Mouse (Mus musculus): ENCODE results near the gene Tmem116.

Gene Tmem116

DNA sequence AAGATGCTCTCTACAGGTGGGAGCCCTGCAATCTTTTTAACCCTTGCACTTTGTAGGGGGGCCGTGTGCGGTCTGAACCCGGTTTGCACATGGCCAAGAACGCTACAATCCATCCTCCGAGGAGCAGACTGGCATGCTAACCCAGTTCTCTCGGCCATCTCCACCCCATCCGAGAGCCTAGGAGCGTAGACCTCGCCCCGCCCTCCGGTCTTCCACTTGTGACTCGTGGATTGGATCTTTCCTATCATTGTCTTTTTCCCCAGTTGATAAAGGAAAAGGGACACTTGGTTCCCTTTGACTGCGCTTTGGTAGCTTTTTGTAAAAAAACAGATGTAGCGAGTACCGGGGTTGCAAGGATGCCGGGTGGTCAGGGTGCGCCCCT is at the start of gene Tmem116:
Gene Tmem116 (plus strand): TSS at position 250 of the 382 bp plus-strand sequence.
- no peak for DNase-seq (ENCODE audit: low spot score)

DNA sequence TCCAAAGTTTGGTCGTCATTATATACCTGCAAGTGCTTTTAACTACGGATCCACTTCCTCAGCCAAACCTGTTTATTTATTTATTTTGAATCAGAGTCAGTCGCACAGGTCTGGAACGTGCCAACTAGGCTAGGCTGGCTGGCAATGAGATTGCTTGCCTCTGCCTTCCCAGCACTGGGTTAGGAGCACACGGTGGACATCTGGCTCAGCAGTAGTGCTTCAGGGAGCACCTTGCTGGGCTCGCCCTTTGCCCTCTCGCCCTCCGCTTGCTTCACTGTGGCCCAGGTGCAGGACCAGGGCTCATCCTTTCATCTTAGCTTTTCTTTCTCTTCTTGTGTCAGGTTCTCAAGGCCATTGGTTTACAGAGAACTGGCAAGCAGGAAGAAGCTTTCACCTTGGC is 43.8 kb upstream of the Tmem116 start:
- DNase-seq (ENCODE audit: low spot score) = no peak

DNA sequence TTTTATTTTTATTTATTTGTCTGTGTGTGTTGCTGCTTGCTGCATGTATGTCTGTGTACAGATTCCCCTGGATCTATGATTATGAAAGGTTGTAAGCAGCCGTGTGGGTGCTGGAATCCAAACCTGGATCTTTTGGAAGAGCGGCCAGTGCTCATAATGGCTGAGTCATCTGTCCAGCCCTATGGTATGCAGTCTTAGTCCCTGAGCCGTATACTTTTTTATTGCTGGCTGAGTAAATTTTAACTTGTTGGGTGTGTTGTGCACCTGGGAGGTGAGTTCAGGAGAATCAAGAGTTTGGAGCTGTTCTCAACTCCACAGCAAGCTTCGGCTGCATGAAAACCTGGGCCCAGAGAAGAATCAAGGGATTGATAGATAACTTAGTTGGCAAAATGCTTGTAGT is 40.7 kb upstream of the Tmem116 start:
- DNase-seq (ENCODE audit: low spot score) = no peak

DNA sequence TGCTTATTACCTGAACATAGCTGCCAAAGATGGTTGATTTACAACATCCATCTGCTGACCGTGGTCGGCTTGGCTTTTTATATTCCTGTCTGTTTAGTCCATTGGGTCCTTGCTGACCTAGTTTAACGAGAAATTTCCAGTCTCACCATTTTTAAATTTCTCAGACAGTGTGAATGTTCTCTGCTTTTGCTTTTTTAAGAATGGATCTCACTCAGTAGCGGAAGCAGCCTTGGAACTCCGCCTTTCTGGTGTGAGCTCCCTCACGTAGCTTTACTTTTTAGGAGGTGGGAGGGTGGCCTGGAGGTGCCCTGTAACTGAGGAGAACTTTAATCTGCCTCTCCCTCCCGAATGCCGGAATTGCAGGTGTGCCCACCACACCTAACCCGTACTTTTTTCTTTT is 31.0 kb upstream of the Tmem116 start:
- DNase-seq (ENCODE audit: low spot score) = no peak

DNA sequence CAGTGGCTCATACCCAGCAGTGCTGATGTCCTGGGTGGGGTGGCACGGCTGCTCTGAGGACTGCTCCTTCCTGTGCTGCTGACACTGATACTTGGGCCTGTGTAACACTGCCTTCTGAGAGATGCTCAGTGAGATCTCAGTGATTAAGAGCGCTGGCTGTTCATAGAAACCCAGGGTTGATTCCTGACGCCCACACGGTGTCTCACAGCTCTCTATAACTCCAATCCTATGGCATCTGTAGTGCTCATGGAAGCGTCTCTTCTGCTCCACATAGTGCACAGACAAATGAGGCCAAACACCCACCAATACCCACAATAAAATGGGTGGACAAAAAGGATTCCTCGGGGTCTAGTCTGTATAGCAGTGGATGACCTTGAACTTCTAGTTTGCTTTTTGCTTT is 28.9 kb upstream of the Tmem116 start:
- no peak for DNase-seq (ENCODE audit: low spot score)

DNA sequence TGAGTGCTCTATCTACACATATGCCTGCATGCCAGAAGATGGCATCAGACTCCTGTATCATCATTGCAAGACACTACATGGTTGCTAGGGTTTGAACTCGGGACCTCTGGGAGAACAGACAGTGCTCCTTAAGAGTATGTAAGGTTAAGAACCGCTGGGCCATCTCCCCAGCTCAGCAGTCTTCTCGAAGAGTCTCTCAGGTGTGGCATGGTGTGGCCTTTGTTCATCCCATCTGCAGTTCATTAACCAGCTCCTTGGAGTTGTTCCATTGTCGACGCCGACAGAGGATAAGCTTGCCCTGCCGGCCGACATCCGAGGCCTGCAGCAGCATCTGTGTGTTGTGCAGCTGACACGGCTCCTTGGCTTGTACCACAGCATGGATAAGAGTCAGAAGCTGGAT is 28.4 kb upstream of the Tmem116 start:
- DNase-seq (ENCODE audit: low spot score) = no peak

DNA sequence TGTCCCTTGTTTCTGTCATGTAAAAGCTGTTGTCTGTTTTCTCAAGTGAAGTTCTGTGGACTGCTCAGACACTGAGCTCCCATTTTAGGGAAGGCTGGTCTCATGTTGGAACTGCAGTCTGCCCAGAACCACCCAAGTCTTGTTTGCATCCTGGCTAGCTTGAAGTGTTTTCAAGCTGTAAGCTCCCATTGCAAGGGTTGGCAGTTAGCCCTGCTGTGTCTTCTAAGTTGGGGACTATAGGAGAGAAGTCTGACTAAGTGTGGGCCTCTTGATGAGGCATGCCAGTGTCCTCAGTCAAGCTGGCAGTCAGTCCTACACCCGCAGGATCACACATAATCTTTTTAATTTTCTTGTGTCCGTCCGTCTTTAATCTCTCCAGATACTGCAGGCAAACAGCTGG is 22.7 kb upstream of the Tmem116 start:
- DNase-seq (ENCODE audit: low spot score) = no peak

DNA sequence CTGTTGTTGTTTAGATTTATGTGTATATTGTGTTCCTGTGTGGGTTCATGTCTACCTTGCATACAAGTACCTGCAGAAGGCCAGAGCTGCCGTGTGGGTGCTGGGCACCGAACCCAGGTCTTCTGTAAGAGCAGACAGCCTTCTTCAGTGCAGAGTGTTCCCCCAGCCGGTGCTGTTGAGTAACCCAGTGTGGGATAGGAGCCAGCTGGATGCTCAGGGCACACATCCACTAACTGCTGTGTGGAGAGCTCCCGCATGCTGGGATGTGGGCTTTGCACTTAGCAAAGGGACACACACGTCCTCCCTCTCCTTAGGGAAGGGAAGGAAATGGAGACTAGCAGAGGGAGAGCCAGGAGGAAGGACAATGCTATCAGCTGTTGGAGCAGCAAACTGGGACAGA is 13.6 kb upstream of the Tmem116 start:
- no peak for DNase-seq (ENCODE audit: low spot score)

DNA sequence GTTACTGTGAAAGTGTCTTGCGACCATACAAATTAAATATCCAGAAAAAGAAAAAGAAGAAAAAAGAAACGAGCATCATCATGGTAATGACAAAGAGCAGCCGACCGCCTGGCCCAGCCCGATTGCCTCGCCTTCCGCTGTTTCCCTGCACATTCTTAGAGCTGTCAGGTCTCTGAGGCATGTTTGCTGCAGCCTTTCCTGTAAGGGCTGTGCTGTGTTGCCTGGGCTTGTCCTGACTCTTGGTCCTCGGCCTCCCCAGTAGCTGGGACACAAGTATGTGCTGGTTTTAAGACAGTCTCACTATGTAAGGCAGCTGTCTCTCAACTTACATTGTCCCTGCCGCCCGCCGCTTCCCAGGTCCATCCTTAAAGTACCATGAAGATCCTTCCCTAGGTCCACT is 12.9 kb upstream of the Tmem116 start:
- no peak for DNase-seq (ENCODE audit: low spot score)

DNA sequence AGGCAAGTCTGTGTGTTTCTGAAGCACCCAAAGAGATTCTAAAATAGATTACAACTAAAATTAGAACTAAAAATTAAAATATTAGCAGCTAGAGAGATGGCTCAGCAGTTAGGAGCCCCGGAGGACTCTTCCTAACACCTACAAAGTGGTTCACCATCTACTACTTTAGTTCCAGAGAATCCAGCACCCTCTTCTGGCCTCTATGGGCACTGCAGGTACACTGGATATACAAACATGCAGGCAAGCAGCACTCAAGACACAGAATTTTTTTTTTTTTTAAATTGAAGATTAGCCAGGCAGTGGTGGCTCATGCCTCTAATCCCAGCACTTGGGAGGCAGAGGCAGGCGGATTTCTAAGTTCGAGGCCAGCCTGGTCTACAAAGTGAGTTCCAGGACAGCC is 8.1 kb upstream of the Tmem116 start:
- no peak for DNase-seq (ENCODE audit: low spot score)

DNA sequence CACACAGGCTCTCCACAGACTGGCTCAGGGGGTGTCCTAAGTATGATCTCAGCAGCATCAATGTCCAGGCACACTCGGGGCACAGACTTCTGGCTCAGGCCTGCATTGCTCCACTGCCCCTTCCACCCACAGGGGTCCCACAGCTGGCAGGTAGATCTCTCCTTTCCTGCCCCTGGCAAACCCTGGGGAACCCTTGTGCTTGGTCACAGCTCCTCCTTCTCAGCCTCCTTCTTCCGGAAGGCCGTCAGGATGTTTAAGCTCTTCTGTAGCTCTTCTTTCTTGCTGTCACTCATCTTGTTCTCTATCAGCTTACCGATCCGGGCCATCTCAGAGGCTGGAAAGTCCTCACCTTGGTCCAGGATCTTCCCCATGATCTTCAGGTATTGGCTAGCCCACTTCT is 6.8 kb upstream of the Tmem116 start:
- no peak for DNase-seq (ENCODE audit: low spot score)

DNA sequence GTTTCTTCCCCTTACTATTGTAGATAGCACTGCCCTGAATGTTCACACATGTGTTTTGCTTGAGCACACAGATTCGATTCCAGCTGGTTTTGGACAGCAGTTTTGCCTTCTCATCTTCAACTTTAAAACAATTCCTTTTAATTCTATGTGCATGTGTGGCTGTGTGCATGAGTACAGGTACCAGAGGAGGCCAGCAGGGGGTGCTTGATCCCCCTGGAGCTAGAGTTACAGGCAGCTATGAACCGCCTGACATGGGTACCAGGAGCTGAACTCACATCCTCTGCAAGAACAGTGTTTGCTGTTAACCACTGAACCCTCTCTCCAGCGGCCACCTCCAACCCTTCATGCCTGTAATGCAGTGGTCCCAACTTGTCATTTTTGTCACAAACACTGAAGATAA is 3.2 kb upstream of the Tmem116 start:
- no peak for DNase-seq (ENCODE audit: low spot score)

DNA sequence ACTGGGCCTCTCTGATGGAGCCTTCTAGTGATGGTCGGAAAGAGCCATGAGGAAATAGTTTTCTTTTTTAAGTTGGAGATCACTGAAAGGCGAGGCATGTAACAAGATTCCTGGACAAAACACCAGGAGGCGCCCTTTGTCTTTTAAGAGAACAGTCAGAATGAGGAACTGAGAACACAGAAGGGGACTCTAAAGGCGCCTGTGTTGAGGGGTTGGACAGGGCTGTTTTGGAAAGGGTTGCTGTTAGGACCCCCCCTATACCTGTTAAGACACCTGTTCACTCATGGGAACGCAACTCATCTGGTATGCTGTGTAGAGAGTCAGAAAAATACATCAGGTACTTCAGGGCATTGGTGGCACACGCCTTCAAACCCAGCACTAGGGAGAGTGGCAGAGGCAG is 1.7 kb upstream of the Tmem116 start:
- DNase-seq (ENCODE audit: low spot score) = no peak

DNA sequence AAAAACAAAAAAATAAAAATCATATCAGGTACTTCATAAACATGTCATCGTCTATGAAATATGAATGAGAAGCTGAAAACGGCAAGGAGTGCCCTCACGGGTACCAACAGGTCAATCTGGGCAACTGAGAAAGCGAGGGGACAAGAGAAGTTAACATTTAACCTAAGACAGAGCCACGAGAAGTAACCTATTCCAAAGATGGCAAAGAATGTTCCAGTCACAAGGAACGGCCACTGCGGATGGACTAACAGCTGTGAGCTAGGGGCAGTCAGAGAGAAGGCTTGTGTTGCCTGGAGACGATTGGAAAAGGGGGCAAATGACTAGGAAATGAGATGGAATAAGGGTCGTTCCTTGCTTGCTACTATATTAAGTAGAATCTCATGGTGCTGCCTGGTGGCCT is 1.2 kb upstream of the Tmem116 start:
- no peak for DNase-seq (ENCODE audit: low spot score)

DNA sequence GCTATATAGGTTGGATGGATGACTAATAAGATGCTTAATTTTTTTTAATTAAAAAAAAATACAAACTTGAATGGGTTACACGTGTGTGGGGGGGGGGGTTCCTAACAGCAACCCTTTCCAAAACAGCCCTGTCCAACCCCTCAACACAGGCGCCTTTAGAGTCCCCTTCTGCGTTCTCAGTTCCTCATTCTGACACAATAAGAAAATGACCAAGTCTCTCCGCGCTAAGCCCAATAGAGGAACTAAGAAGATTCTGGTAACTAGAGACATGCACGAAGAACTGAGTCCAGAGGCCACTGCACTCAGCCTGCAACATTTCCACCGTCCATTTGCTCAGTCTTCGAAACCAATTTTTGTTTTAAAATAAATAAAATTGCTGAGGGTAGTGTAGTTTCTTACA is 490 bp upstream of the Tmem116 start:
- DNase-seq (ENCODE audit: low spot score) = no peak

DNA sequence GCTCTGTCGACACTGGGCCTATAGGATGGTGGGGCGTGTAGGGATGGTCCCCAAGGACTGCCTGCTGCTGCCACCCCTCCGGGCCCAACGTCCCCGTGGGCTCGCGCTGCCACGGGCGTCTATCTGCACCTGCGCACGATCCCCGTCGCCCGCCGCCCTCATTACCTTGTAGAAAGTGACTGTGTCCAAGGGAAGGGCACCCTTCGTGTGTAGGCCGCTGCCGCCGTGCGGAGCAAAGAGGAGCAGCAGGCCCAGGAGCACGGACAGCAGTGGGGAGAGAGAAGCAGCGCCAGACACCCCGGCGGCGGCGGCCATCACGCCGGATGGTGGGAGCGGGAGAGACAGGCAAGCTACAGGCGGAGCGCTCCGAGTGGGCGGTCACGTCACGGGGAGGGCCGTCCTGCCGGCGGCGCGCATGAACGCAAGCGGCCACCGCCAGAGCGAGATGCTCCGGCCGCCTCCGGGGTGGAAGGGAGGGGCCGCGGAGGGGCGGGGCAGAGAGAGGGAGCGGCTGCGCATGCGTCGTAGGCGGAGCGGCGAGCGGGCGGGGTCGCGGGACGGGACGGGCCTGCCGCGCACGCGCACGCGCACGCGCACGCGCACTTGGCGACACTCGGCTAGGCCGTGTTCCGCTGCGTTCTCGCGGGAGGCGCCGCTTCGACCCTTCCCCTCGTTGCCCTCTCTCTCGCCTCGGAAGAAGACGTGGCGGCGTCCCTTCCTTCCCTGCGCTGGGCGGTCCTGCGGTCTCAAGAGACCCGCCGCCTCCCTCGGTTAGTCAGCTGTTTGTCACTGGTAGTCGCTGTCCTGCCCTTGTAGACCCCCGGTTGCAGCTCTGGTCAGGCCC is 555 bp downstream of the Tmem116 start, which contains the start of gene Erp29:
Gene Erp29 (minus strand): TSS at position 481 of the 844 bp plus-strand sequence.
- DNase-seq (ENCODE audit: low spot score) = peak; percentile 96

DNA sequence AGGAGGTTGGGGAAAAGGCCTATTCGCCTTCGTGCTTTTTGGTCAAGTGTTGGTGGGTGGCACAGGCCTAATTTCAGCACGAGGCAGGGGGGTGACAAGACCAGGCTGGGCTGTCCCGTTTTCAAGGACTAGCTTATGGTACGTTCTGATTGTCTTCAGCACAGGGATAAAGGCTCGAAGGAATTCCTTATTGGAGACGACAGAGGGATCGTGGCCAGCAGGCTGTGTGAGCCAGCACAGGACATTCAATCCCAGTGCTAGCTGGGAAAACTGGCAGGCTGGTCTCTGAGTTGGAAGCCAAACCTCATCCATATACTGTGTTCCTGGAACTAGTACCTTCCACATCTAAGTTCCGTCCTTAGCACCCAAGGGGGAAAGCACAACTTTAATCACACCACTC is 1.2 kb downstream of the Tmem116 start:
- DNase-seq (ENCODE audit: low spot score) = no peak

DNA sequence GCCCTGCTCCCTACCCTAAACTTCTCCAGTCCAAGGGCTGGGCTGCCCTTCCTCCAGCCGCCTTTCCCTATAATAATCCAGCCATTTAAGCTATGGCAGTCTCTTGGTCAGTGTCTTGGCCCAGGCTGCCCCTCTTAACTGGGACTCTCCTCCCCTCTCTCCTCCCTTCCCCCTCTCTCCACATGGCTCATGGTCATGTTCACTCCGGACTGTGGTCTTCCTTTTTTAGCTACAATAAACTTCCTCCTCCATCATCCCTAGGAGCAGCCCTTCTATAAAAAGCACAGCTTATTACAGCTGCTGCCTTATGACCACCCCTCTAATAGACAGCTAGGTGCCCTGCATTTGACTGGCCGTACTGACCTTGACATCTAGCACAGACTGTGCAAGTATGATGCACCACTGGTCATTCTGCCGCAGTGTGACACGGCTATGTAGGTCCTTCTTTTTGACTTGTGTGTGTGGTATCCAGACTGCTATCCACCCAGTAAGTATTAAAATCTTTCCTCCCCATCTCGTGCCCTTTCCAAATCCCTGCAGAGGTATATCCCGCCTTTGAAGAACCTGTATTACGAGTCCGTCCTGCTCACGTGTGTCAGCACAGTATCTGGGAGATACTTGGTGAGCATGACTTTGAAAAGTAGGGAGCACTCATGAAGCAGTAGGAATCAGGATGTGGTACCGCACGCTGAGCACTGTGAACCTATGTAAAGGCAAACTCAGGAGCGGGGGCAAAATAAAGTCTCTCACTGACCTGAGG is 2.2 kb downstream of the Tmem116 start:
- DNase-seq (ENCODE audit: low spot score) = no peak

DNA sequence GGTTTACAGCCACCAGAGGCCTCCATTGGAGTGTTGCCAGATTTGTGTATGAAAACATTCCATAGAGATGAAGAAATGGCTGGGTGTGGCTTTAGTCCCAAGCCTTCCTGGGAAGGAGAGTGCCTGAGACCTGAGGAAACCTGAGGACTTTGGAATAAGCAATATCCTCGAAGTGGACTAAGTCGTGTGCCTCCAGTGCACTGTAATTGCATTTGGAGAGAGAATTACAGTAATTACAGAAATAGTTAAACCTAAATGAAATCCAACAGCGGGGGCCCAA is 2.8 kb downstream of the Tmem116 start:
- no peak for DNase-seq (ENCODE audit: low spot score)

DNA sequence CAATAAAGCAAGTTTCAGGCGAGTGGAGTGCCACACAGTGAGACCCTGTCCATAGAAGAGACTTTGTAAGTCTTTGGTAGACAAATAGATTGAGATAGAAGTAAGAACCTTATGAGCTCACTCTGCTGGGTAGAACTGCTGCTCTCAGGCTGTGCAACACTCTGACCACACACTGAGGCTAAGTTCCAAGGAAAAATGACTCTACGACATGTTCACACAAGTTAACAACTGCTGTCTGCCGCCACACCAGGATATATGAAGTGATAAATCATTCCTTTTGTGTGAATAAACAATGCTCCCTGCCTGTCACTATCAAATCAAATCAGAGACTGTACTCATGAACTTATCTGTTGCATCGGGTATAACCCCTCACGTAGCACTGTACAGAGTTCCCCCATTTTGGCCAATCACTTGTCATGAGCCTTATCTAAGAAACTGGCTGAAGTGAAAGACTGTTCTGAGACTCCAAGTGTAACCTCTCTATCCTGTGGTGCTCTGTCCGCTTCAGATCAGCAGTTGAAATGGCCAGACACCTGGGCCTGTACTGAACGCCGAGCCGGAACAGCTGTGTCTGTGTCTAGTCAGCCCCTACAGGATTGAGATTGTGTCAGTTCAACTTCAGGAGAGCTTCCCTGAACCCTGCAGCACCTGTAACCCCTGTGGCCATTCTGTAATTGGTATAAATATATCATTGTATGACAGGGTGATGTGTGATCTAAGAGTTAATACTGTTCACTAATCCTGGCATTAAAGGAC is 4.0 kb downstream of the Tmem116 start:
- DNase-seq (ENCODE audit: low spot score) = no peak

DNA sequence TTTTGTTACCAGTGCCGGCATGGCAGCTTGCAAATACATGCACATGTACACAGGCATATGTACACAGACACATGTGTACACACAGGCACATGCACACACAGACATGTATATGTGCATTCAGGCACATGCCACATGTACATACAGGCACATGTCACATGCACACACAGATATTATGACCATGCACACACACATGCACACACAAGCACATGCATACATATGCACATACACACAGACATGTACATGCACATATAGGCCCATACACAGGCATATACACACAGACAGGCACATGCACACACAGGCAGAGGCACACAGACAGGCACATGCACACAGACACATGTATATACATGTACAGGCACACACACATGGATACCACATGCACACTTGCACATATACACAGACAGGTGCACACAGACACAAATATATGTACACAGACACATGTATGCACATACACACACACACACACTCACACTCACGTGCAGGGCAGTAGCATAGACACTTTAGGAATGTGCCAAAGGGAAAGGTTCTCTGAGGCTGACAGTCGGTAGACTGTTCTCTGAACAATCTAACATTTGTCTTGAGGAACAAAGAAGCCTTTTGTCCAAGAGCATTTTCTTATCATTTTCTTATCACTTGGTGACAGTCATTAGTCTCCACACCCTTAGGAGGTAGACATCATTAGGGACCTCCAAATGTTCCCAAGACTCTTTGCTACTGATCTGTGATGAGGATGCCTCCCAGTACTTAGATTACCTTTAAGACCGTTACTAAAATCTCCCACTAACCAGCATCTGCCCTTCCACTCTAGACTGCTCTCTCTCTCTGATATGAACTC is 9.9 kb downstream of the Tmem116 start:
- no peak for DNase-seq (ENCODE audit: low spot score)

DNA sequence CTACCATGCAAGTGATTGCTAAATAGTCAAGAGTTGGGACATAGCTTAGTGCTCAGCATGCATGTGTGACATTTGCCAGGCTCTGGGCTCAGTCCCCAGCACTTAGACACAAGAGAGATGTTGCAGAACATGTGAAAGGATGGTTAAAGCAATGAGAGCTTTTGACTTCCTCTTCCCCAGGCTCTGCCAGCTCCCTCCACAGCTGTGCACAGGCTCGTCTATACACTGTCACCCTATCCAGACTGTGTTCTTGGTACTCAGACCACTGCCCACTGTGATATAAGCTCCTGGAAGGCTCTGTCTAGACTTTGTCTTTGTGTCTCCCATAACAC is 10.4 kb downstream of the Tmem116 start:
- no peak for DNase-seq (ENCODE audit: low spot score)

All from testis, postnatal 14 days (tissue).